Mouse (Mus musculus) thymus, postnatal 25 days (tissue): ENCODE data around the gene Aco1.
A peak's percentile ranks its signal among the peaks of the same experiment; 100 is the strongest.

Source experiments
- DNase-seq: peaks from one replicate; pipeline ENCODE4 v3.0.0; 2022

Gene Aco1

GRCm38 (mm10) chr4:40157500-40158223 is 14.8 kb downstream of the Aco1 start:
- no peak for DNase-seq

DNA sequence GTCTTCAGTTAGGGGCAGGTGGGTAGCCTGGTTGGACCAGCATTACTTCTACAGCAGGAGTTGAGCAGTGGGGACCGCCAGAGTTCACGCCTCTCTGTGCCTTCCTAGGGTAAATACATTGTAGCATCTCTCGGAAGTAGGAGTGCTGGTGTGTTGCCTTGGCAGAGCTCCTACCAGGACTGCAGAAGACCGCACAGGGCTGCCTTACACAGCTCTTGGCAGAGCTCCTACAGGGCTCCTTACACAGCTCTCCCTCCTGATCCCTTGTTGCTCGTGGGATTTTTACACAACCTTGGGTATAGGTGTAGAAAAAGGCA is 15.3 kb downstream of the Aco1 start:
- DNase-seq, result no peak

DNA sequence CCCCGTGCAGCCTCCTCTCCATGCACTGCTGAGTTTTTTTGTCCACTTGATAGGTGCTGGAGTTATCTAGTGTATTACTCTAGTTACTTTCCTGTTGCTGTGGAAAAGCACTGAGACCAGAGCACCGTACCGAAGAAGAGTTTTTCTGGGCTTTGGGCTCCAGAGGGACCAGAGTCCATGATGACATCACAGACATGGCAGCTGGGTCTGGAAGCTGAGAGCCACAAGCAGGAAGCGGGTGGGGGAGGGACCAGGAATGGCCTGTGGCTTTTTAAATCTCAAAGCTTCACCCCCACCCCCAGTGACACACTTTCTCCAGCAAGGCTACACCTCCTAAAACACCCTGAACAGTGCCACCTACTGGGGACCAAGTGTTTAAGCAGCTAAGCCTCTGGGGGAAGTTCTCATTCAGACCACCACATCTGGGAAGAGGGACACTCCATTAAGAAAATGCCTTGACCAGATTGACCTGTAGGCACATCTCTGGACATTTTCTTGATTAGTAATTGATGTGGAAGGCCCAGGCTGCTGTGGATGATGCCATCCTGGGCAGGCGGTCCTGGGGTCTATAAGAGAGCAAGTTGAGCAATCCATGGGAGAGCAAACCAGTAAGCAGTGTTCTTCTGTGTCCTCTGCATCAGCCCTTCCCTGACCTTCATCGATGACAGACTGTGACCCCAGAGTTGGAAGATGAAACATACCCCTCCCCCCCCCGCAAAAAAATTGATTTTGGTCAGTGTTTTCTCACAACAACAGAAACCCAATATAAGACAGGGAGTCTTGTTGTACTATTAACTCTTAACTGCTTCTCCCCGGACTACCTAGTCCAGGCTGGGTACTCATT is 17.9 kb downstream of the Aco1 start:
- DNase-seq, result no peak

DNA sequence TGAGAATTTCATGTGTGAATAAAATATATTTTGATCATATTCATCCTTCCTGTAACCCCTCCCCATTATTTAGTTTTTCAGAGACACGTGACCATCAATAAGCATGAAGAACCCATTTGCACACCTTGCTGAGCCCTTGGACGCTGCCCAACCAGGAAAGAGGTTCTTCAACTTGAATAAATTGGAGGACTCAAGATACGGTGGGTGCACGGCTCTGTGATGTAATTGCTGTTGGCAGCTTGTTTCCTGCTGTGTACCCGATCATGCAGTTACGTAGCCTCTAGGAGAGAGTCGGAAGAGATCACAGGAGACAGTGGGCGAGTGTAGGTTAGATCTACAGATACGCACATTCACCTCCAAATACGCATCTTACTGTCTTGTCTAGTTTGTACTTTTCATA is 20.8 kb downstream of the Aco1 start:
- DNase-seq, result no peak

DNA sequence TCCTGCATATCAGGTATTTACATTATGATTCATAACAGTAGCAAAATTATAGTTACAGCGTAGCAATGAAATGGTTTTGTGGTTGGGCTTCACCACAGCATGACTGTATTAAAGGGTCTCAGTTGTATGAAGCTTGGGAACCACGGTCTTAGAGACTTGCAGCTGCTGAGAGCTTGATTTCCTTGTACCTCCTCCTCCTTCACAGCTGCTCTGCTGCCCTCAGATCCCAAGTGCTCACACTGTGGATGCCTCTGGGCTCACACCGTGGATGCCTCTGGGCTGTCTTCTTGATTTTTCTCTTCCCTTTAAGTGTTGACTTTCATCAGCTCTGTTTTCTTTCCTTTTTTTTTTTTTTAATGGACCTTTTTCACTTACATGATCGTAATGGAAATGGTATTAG is 28.6 kb downstream of the Aco1 start:
- DNase-seq, result no peak

GRCm38 (mm10) chr4:40172336-40172735 is 29.5 kb downstream of the Aco1 start:
- DNase-seq, result no peak

DNA sequence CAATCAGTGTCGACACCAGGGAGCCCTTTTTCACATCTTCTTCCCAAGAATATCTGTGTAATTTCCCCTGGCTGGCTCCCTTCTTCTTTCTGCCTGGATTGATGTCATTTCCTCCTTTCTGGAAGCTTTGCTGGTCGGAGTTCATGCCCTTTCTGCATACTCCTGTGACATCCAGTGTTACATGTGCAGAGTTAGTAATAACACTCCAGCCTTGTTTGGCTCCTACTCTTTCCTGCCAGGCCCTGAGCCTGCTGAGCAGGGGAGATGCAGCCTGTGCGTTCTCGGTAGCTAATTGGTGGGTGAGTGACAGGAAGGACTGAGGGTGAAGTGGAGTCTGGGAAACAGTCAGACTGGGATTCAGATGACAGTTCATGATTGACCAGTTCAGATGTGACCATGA is 31.4 kb downstream of the Aco1 start:
- no peak for DNase-seq

GRCm38 (mm10) chr4:40178584-40178983 is 35.7 kb downstream of the Aco1 start:
- DNase-seq, result no peak

DNA sequence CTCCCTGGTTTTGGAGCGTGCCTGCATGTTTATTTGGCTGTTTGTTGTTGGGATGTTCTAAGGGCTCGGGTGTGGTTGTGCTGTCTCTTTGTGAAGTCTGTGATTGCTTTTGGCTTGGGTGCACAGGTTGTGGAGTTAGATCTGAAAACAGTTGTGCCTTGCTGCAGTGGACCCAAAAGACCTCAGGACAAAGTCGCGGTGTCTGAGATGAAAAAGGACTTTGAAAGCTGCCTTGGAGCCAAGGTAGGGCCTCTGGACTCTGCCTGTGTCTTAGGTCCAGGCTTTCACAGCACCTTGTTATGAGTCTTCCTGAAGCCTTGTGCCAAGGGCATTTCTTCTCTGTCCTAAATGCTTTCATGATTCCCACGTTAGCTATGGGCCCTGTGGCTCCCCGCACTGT is 37.2 kb downstream of the Aco1 start:
- no peak for DNase-seq

DNA sequence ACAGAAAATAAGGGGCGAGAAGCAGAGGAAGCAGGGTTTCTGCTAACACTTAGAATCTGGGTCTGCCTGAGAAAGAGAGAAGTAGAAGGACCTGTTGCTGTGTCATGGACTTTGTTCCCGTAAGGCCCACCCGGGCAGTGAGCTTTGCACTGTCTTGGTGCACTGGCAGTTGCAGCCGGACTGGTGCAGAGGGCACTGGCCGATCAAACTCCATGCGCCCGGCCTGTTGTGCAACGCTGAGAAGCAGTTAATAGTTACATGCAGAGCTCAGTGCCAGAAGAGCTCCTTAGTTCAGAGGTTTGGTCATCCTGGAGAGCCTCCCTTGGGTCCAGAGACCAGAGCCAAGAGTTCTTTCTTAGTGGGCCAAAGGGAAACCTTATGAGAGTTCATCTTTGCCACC is 38.8 kb downstream of the Aco1 start:
- DNase-seq, result no peak

GRCm38 (mm10) chr4:40182651-40183320 is 39.9 kb downstream of the Aco1 start:
- peak; percentile 74 for DNase-seq

DNA sequence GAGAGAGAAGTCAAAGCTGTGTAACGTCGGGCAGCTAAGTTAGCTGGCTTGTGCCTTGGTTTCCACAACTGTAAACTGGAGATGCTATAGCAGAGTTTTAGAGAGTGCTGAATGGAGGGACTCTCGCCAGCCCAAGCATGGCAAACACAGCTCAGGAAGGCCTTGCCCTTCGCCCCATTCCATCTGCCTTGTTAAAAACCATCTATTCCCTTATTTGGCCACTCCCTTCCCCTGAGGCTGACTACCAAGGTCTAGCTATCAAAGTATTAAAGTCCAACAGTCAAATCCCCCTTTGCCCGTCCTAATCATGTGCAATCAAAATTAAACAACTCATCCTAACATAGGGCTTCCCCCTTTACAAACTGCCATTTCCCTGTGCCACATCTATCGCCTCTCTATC is 40.9 kb downstream of the Aco1 start:
- no peak for DNase-seq

GRCm38 (mm10) chr4:40184470-40184869 is 41.6 kb downstream of the Aco1 start:
- DNase-seq, result no peak

- DNase-seq, result no peak
Observed at GRCm38 (mm10) chr4:40187956-40188355, 45.1 kb downstream of the Aco1 start.

DNA sequence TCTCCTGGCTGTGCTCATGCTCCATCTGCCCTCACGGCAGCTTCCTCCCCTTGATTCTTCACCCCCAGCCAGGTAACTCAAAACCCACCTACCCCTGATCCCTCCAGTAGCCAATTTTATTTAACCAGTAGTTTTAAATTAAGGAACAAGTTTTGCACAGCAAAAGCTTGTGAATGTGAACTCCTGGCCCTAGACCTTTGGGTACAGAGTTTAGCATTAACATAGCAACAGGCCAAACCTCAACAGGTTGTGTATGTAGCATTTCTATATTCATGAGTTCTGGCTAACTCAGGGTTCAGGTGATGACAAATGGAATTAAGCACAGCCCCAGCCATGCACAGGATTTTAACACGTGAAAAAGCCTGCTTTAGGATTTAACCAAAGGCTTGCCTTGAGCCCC is 49.4 kb downstream of the Aco1 start:
- no peak for DNase-seq

GRCm38 (mm10) chr4:40193461-40193860 is 50.6 kb downstream of the Aco1 start:
- no peak for DNase-seq

GRCm38 (mm10) chr4:40195336-40195735 is 52.5 kb downstream of the Aco1 start:
- DNase-seq, result no peak

DNA sequence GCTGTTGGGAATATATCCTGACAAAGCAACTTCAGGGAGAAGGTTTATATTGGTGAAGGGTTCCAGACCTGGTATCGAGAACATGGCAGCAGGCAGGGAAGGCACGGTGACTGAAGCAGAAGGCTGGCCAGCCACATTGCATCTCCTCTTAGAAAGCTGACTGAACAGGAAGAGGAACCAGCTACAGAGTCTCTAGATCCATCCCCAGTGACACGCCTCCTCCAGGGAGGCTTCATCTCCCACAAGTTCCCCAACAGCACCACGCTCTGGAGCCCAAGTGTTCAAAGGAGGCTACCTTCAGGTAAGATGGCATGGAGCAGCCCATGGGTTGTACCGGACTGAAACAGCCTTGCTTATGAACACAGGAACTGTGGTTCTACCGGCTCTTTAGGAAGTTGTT is 59.3 kb downstream of the Aco1 start:
- no peak for DNase-seq

- DNase-seq, result no peak
Observed at GRCm38 (mm10) chr4:40204374-40204773, 61.5 kb downstream of the Aco1 start.

- no peak for DNase-seq
Observed at GRCm38 (mm10) chr4:40205231-40205903, 62.5 kb downstream of the Aco1 start.

- no peak for DNase-seq
Observed at GRCm38 (mm10) chr4:40207701-40208100, 64.8 kb downstream of the Aco1 start.

DNA sequence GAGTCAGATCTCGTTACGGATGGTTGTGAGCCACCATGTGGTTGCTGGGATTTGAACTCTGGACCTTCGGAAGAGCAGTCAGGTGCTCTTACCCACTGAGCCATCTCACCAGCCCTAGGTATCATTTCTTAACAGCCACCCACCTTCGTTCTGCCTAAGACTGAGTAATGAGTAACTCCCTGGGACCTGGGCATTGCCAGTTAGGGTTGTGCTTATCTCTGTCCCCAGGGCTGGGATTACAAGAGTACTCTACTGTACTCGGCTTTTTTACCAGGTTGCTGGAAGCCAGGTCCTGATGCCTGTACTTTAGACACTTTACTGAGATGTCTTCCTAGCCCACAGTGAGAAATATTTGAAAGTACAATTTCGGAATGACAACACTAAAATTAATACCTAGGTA is 69.3 kb downstream of the Aco1 start:
- DNase-seq, result no peak

DNA sequence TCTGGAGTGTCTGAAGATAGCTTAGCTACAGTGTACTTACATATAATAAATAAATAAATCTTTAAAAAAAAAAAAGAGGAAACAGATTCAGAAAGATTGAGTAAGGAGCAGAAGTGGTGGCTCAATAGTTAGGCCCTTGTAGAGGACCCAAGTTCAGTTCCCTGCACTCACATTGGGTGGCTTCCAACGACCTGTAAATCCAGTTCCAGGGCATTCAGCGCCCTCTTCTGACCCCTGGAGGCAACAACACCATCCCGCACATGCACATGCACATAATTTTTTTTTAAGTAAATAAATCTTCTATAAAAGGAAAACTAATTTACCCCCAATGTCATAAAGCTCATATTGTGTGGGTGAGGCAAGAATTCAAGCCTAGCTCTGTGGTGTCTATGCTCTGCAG is 75.0 kb downstream of the Aco1 start:
- no peak for DNase-seq

- DNase-seq, result peak; percentile 66
Observed at GRCm38 (mm10) chr4:40218382-40218781, 75.5 kb downstream of the Aco1 start.
